Mouse (Mus musculus) CH12.LX (cell line): ENCODE results near the gene Dpagt1. TPM values are rescaled to one million over a fixed set of nuclear protein-coding genes. Genes with fewer than 3 reads are reported as not detected.

ENCODE experiments used
- DNase-seq: peaks from one replicate; pipeline ENCODE4 v3.0.0-alpha.2; 2013; ENCODE audit errors: extremely low read depth
- H3K27ac ChIP-seq: 2 replicates; pipeline ENCODE4 v1.5.1; 2012; ENCODE audit warnings: low read depth, mild to moderate bottlenecking, control low read depth, moderate library complexity; ENCODE audit not compliant: insufficient read depth
- H3K27me3 ChIP-seq: replicated peaks from 2 replicates; pipeline ENCODE3; 2012; ENCODE audit warnings: inconsistent platforms
- H3K36me3 ChIP-seq, 2 experiments: replicated peaks in 1 of 2; 2 replicates each; pipeline versions ENCODE3 to v1.6.1; 2012; ENCODE audit warnings: inconsistent platforms in 1 of 2, low read length in 1 of 2, mild to moderate bottlenecking in 1 of 2, mixed read lengths in 1 of 2, moderate library complexity in 1 of 2; ENCODE audit not compliant: control insufficient read depth in 1 of 2, insufficient read depth in 1 of 2
- H3K4me1 ChIP-seq, 2 experiments: 2 replicates each; pipeline ENCODE4 v1.6.1; 2012; ENCODE audit warnings: inconsistent platforms in 1 of 2, moderate library complexity in 1 of 2; ENCODE audit not compliant: insufficient read depth in 2 of 2, control insufficient read depth in 1 of 2
- H3K4me2 ChIP-seq: 2 replicates; pipeline ENCODE4 v1.6.1; 2012; ENCODE audit warnings: low read depth, mild to moderate bottlenecking, control low read depth; ENCODE audit not compliant: poor library complexity, insufficient read depth, severe bottlenecking
- H3K4me3 ChIP-seq, 3 experiments: fragments of 150-350 bp in 1 of 3; sonication (generic) in 1 of 3; replicated peaks in 1 of 3; 2 replicates each; pipeline versions ENCODE3 to v1.5.1; 2011 to 2012; ENCODE audit warnings: low read depth in 2 of 3, low read length in 2 of 3, mild to moderate bottlenecking in 2 of 3, moderate library complexity in 2 of 3, control low read depth in 1 of 3, improper control_type of control experiment in 1 of 3, inconsistent platforms in 1 of 3, mixed read lengths in 1 of 3; ENCODE audit not compliant: poor library complexity in 1 of 3
- H3K79me2 ChIP-seq: replicated peaks from 2 replicates; pipeline ENCODE4 v1.6.1; 2012; ENCODE audit warnings: mild to moderate bottlenecking, moderate library complexity; ENCODE audit not compliant: control insufficient read depth, poor library complexity, insufficient read depth, severe bottlenecking; ENCODE audit errors: extremely low read depth
- H3K9ac ChIP-seq: 2 replicates; pipeline ENCODE4 v1.6.1; 2012; ENCODE audit warnings: low read depth, mild to moderate bottlenecking, control low read depth, moderate library complexity; ENCODE audit not compliant: insufficient read depth
- H3K9me3 ChIP-seq: replicated peaks from 2 replicates; pipeline ENCODE3; 2012; ENCODE audit warnings: low read length, inconsistent platforms, mixed read lengths
- CTCF ChIP-seq, 2 experiments: IDR thresholded peaks in 1 of 2; conservative IDR thresholded peaks in 1 of 2; 2 replicates each; pipeline ENCODE4 v1.5.1; 2011 to 2012; ENCODE audit warnings: low read depth in 2 of 2, low read length in 2 of 2, improper control_type of control experiment in 1 of 2, inconsistent platforms in 1 of 2, mild to moderate bottlenecking in 1 of 2, moderate library complexity in 1 of 2
- ELF1 ChIP-seq: IDR thresholded peaks from 2 replicates; pipeline ENCODE4 v1.6.1; 2014; ENCODE audit warnings: low read depth, mild to moderate bottlenecking, inconsistent platforms, low read length, improper control_type of control experiment
- EP300 ChIP-seq: IDR thresholded peaks from 2 replicates; pipeline ENCODE4 v1.6.1; 2011; ENCODE audit warnings: low read length, improper control_type of control experiment
- GABPA ChIP-seq: IDR thresholded peaks from 2 replicates; pipeline ENCODE4 v1.6.1; 2012; ENCODE audit warnings: low read depth, low read length, improper control_type of control experiment, inconsistent platforms; ENCODE audit not compliant: insufficient replicate concordance
- IRF4 ChIP-seq: IDR thresholded peaks from 2 replicates; pipeline ENCODE4 v1.6.1; 2014; ENCODE audit warnings: low read depth, mild to moderate bottlenecking, inconsistent platforms, low read length, improper control_type of control experiment
- JUN ChIP-seq: IDR thresholded peaks from 2 replicates; pipeline ENCODE4 v1.6.1; 2011; ENCODE audit warnings: low read depth, mild to moderate bottlenecking, low read length, improper control_type of control experiment, moderate library complexity; ENCODE audit not compliant: insufficient read depth
- JUND ChIP-seq: conservative IDR thresholded peaks from 2 replicates; pipeline ENCODE4 v1.6.1; 2011; ENCODE audit warnings: low read depth, low read length, improper control_type of control experiment
- MAFK ChIP-seq: IDR thresholded peaks from 2 replicates; pipeline ENCODE4 v1.6.1; 2011; ENCODE audit warnings: low read length, improper control_type of control experiment; ENCODE audit not compliant: insufficient replicate concordance
- MXI1 ChIP-seq: IDR thresholded peaks from 2 replicates; pipeline ENCODE4 v1.6.1; 2011; ENCODE audit warnings: mild to moderate bottlenecking, low read depth, low read length, improper control_type of control experiment
- PAX5 ChIP-seq: IDR thresholded peaks from 2 replicates; pipeline ENCODE4 v1.6.1; 2012; ENCODE audit warnings: low read length, inconsistent platforms, mixed read lengths
- POLR2A ChIP-seq: IDR thresholded peaks from 2 replicates; pipeline ENCODE4 v1.6.1; 2011; ENCODE audit warnings: low read depth, mild to moderate bottlenecking, improper control_type of control experiment, low read length
- POLR2AphosphoS2 ChIP-seq: IDR thresholded peaks from 2 replicates; pipeline ENCODE4 v1.6.1; 2011; ENCODE audit warnings: low read depth, low read length, improper control_type of control experiment
- RAD21 ChIP-seq: IDR thresholded peaks from 2 replicates; pipeline ENCODE4 v1.6.1; 2011; ENCODE audit warnings: low read depth, mild to moderate bottlenecking, low read length, improper control_type of control experiment, moderate library complexity
- SIN3A ChIP-seq: IDR thresholded peaks from 2 replicates; pipeline ENCODE4 v1.6.1; 2012; ENCODE audit warnings: low read length, improper control_type of control experiment, inconsistent platforms
- SMC3 ChIP-seq: IDR thresholded peaks from 2 replicates; pipeline ENCODE4 v1.6.1; 2011; ENCODE audit warnings: low read depth, low read length, improper control_type of control experiment
- TBP ChIP-seq: conservative IDR thresholded peaks from 2 replicates; pipeline ENCODE4 v1.6.1; 2011; ENCODE audit warnings: low read depth, low read length, improper control_type of control experiment
- UBTF ChIP-seq: IDR thresholded peaks from 2 replicates; pipeline ENCODE4 v1.6.1; 2012; ENCODE audit warnings: low read depth, mild to moderate bottlenecking, inconsistent platforms, low read length, improper control_type of control experiment, moderate library complexity
- USF1 ChIP-seq: IDR thresholded peaks from 2 replicates; pipeline ENCODE4 v1.6.1; 2014; ENCODE audit warnings: low read depth, mild to moderate bottlenecking, inconsistent platforms, low read length, improper control_type of control experiment
- USF2 ChIP-seq: conservative IDR thresholded peaks from 2 replicates; pipeline ENCODE4 v1.6.1; 2011; ENCODE audit warnings: low read depth, low read length, improper control_type of control experiment
- ZC3H11A ChIP-seq: IDR thresholded peaks from 2 replicates; pipeline ENCODE4 v1.6.1; 2012; ENCODE audit warnings: low read depth, mild to moderate bottlenecking, inconsistent platforms, low read length, improper control_type of control experiment
- ZMIZ1 ChIP-seq: IDR thresholded peaks from 2 replicates; pipeline ENCODE4 v1.6.1; 2012; ENCODE audit warnings: low read depth, mild to moderate bottlenecking, inconsistent platforms, low read length, improper control_type of control experiment
- ZNF384 ChIP-seq: IDR thresholded peaks from 2 replicates; pipeline ENCODE4 v1.6.1; 2012; ENCODE audit warnings: low read depth, low read length, improper control_type of control experiment, inconsistent platforms
- dilution Hi-C: fragments of 300-500 bp; cut with MboI; formaldehyde crosslinking; loops from 2 replicates; pipeline ENCODE4 v1.14.3; 2020; ENCODE audit warnings: low sequenced_read_pairs; ENCODE audit not compliant: extremely low pct_unique_long_range_greater_than_20kb, extremely low pct_ligation_motif_present
- in situ Hi-C: fragments of 300-500 bp; cut with MboI; formaldehyde crosslinking; loops from 3 replicates; pipeline ENCODE4 v1.14.3; 2019; ENCODE audit warnings: low sequenced_read_pairs, low pct_ligation_motif_present, low pct_unique_long_range_greater_than_20kb, mixed read lengths
- polyA plus RNA-seq: library from polyadenylated mRNA; unstranded; fragments of >175 nt; gene quantifications from 2 replicates; pipeline ENCODE4 v1.2.1, GENCODE M21; 2012; ENCODE audit warnings: low read depth; ENCODE audit not compliant: insufficient read length
- total RNA-seq, 2 experiments: library from RNA; depleted of rRNA; stranded (reverse); fragments of 300-350 nt in 1 of 2; fragments of >200 nt in 1 of 2; gene quantifications; 2 replicates each; pipeline ENCODE4 v1.2.3; 2012 to 2014

Gene Dpagt1
- total and polyA plus RNA-seq, 3 experiments, result 8.5 to 41.7 (median 15.8) TPM

DNA sequence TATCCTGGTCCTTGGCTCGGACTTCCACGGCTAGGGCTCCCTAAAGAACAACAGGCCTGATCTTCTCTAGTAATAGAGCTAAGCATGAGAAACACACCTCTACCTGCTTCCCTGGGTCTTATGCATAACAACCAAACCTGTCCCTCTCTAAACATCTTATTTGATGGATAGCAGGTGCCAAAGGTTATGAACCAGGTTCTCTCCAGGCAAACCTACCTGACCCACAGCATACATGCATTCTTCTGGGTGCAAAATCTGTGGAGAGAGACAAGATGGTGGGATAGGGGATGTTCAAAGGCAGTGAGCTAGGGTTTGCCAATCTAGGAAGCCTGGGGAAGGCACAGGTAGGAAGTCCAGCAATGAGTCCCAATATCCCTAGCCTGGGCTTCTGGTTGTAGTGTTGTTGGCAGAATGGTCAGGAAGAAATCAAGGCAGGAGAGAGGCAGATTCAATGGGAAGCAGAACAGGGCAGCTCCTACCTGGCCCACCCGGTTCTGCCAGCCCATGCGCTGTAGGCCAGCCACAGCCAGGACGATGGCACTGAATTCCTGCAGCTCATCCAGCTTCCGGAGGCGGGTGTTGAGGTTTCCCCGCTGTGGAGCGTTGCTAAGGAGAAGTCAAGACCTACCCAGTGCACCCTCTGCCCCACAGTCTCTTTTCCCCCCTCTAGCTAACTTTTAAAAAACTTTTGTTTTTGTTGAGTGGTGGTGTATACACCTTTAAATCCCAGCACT, 11.8 kb downstream of the Dpagt1 start:
- peak; percentile 31 for DNase-seq
- peaks cover 14 to 38% of the 10 kb centered on the region in 2 experiments; a peak in 2 of 4 replicates for H3K4me1 ChIP-seq
- H3K9ac ChIP-seq, result peak overlapping the region; percentile 96; the same call in 1 of the 2 replicates
- no peak overlapping the region for H3K4me3 ChIP-seq
- 0 out of 2 replicates have a peak overlapping the region, but pooled peaks have one; percentile 76 for H3K4me2 ChIP-seq
- peaks cover 2% of the 10 kb centered on the region for H3K9me3 ChIP-seq
- no peak overlapping the region for H3K27ac ChIP-seq
- TF ChIP-seq UBTF (no peak), ZMIZ1 (peak; percentile 42; the same call in 1 of the 2 replicates), POLR2A (peak; percentile 39; the same call in 1 of the 2 replicates), ELF1 (no peak), TBP (no peak), IRF4 (no peak), MAFK (no peak), POLR2AphosphoS2 (peak; percentile 68; the same call in 1 of the 2 replicates), SIN3A (no peak), PAX5 (no peak), JUND (no peak), GABPA (no peak), ZNF384 (no peak), ZC3H11A (no peak), USF2 (no peak)
- peaks cover 34% of the 10 kb centered on the region for H3K79me2 ChIP-seq
- no peaks in the 10 kb centered on the region for H3K27me3 ChIP-seq
- in situ Hi-C loops, result no loop called here
- peaks cover 47 to 63% of the 10 kb centered on the region in 2 experiments for H3K36me3 ChIP-seq
- dilution Hi-C loops, result no loop called here

DNA sequence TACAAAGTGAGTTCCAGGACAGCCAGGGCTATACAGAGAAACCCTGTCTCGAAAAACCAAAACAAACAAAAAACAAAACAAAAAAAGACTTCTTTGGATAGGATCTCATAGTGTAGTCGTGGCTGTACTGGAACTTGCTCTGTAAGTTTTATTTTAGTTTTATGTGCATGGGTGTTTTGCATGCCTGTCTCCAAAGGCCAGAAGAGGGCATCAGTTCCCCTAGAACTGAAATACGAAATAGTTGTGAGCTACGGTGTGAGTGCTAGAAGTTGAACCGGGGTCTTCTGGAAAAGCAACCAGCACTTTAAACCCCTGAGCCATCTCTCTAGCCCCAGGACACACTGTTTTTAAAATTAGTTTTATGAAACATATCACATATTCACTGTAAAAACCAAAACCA, 12.8 kb downstream of the Dpagt1 start:
- peak; percentile 9; the same call in 1 of the 2 replicates for TF ChIP-seq RAD21
- no peak for TF ChIP-seq EP300
- peak; percentile 17; the same call in 1 of the 2 replicates for TF ChIP-seq SMC3
- TF ChIP-seq CTCF (conservative IDR thresholded peaks at IDR 0.05 in 1 of 2, IDR thresholded peaks at IDR 0.05 in 1 of 2; ENCODE audit: low read depth in 2 of 2, low read length in 2 of 2), result peak in 1 of 2 experiments; percentile 42; a peak in 2 of 4 replicates
- TF ChIP-seq JUN, result no peak
- no peak for TF ChIP-seq USF1
- TF ChIP-seq MXI1, result no peak
- H3K9ac ChIP-seq, result no peak overlapping the region
- in situ Hi-C loops, result no loop called here
- H3K79me2 ChIP-seq, result peaks cover 36% of the 10 kb centered on the region
- no peak overlapping the region for H3K4me2 ChIP-seq
- dilution Hi-C loops, result no loop called here
- H3K27me3 ChIP-seq, result no peaks in the 10 kb centered on the region
- DNase-seq, result no peak
- H3K4me1 ChIP-seq, result peaks cover 9 to 36% of the 10 kb centered on the region in 2 experiments; a peak in 2 of 4 replicates
- H3K9me3 ChIP-seq, result peaks cover 2% of the 10 kb centered on the region
- H3K27ac ChIP-seq, result no peak overlapping the region
- peaks cover 38 to 53% of the 10 kb centered on the region in 2 experiments for H3K36me3 ChIP-seq
- no peak overlapping the region for H3K4me3 ChIP-seq
